Mouse (Mus musculus): ENCODE measurements around the gene Prkar1b. TPM values are rescaled to one million over a fixed set of nuclear protein-coding genes. Genes with fewer than 3 reads are reported as not detected.

Gene Prkar1b
- polyA plus RNA-seq, 1 experiment: 3.6 TPM

DNA sequence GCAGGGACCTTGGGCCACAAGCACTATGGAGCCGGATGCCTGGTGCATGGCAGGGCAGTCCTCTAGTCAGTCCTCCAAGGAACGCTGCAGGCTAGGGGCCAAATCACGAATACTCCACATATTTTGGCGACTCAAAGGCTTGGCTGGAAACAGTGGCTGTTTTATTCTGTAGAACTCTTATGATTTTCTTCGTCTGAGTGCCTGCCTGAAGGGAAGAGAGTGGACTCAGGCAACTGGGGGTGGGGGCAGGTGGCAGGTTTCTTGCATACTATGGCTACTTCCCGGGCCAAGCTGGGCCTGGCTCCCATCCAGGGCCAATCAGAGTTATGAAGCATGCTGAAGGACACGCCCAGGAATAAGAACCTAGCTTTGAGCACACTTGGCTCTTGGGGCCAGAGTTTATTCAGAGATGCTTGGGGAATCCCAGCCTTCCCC is 179.7 kb downstream of the Prkar1b start:
- no peak overlapping the region for H3K27ac ChIP-seq (ENCODE audit: control insufficient read depth, insufficient read depth, low read length)
- H3K4me1 ChIP-seq (replicated peaks; ENCODE audit: control insufficient read depth, insufficient read depth, low read length): no peaks in the 10 kb centered on the region
- 77% methylated on average over 7 of the region's 7 CpGs for WGBS
- no peaks in the 10 kb centered on the region for H3K27me3 ChIP-seq (ENCODE audit: control insufficient read depth, insufficient read depth, low read length)
- no peak for DNase-seq
- TF ChIP-seq POLR2A (IDR thresholded peaks at IDR 0.05; ENCODE audit: control insufficient read depth, extremely low read depth, insufficient read depth, low read length, poor library complexity) (no peak), CTCF (IDR thresholded peaks at IDR 0.05; ENCODE audit: borderline replicate concordance, control insufficient read depth, extremely low read depth, insufficient read depth, low read length, poor library complexity) (no peak)
- H3K4me3 ChIP-seq (ENCODE audit: control insufficient read depth, insufficient read depth, low read length): no peak overlapping the region
- H3K36me3 ChIP-seq (ENCODE audit: control insufficient read depth, insufficient read depth, low read length): no peaks in the 10 kb centered on the region

Other genes with a start within 250 kb of the Prkar1b start
- 10.7 and 12.6 TPM in 2 replicates for gene Pdgfa, start 152.6 kb downstream of the Prkar1b start, polyA plus RNA-seq (2012; rRNA removed)
- gene Dnaaf5, start 222 bp upstream of the Prkar1b start, polyA plus RNA-seq (2012; rRNA removed): 50.5 and 66.5 TPM in 2 replicates
- gene Sun1, start 50.6 kb upstream of the Prkar1b start, polyA plus RNA-seq (2012; rRNA removed): 34.3 and 36.3 TPM in 2 replicates
- 186 and 252 TPM in 2 replicates for gene Get4, start 102.3 kb upstream of the Prkar1b start, polyA plus RNA-seq (2012; rRNA removed)
- gene Adap1, start 175.6 kb upstream of the Prkar1b start, polyA plus RNA-seq (2012; rRNA removed): 13.1 and 15.5 TPM in 2 replicates
- gene Cox19, start 201.4 kb upstream of the Prkar1b start, polyA plus RNA-seq (2012; rRNA removed): 84.7 and 99.2 TPM in 2 replicates
- gene Cyp2w1, start 202.6 kb upstream of the Prkar1b start, polyA plus RNA-seq (2012; rRNA removed): 0.20 and 1.2 TPM in 2 replicates
- gene Gpr146, start 227.7 kb upstream of the Prkar1b start, polyA plus RNA-seq (2012; rRNA removed): 33.9 and 40.1 TPM in 2 replicates

All from thymus, adult 2 months (tissue).